Mouse (Mus musculus): ENCODE data around the gene Pigt. TPM values are rescaled to one million over a fixed set of nuclear protein-coding genes. Genes with fewer than 3 reads are reported as not detected.

Gene Pigt
- polyA plus RNA-seq (2015; fragmentation: Nextera tagmentation; extraction: Ambion mirVana), result 70.7 and 75.8 TPM in 2 replicates

DNA sequence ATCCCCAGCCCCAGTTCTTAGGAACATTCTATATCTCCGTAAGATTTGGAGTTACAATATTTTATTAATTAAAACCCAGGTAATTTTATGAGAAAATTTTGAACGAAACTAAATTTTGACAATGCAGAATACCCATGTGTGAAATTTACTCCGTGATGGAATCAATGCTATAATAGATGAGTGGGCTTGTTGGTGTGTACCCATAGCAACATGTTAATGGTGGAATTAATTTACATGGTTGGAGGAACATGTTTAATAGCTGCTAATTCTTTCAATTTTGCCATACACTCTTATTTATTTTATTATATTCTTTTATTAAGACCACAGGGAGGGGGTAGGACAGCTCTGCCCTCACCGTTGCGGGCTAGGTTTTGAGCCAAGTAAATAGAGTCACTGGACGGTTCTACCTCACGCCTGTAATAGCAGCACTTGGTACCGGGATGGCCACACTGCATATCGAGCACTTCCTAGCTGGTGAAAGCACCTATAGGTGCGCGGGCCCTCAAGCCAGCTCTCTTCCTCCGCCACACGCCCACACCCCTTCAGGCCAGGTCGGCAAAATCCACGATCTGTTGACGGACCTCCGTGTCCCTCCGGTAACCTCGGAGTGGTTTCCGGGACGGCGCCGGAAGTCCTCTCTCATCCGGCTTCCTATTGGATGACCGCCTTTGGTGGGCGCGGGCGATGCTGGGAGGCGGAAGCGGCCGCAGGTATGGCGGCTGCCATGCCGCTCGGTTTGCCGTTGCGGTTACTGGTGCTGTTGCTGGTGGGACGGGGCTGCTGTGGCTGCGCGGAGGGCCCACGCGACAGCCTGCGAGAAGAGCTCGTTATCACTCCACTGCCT, at the start of gene Pigt:
Pigt (plus strand) TSS at position 674 of the 844 bp plus-strand sequence.
- peak within 1 kb of the TSS; percentile 88 for H3K4me3 ChIP-seq (ENCODE audit: low read length)
- peaks cover 15% of the 10 kb centered on the region for H3K36me3 ChIP-seq (ENCODE audit: insufficient read depth, low read length)
- 4% methylated on average over 43 of the region's 43 CpGs for WGBS
- H3K4me1 ChIP-seq (ENCODE audit: insufficient read depth, low read length), result peaks cover 13% of the 10 kb centered on the region
- H3K27me3 ChIP-seq (ENCODE audit: insufficient read depth, low read length), result no peaks in the 10 kb centered on the region
- H3K27ac ChIP-seq (ENCODE audit: low read length), result peak within 1 kb of the TSS; percentile 53
- H3K9me3 ChIP-seq (ENCODE audit: low read length), result no peaks in the 10 kb centered on the region
- ATAC-seq (ENCODE audit: low FRiP score, low TSS enrichment), result peak; percentile 93
- H3K9ac ChIP-seq (replicated peaks; ENCODE audit: low read length), result peak within 1 kb of the TSS; percentile 82
- H3K4me2 ChIP-seq (replicated peaks; ENCODE audit: low read depth, low read length), result peak within 1 kb of the TSS; percentile 84

DNA sequence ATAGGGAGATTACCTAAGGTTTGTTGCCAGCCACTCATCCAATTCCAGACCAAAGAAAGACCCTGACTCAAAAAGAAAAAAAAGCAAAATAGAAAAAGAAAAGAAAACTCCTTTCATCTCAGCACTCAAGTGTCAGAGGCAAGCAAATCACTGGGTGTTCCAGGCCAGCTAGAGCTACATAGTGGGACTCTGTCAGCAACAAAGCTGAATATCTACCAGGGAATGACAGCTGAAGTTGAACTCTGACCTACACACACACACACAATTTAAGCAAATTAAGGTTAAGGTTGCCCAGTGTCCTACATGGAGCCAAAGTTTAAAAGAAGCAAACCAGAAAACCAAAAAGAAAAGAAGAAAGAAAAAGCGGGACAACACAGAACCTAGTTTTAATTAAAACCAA, 49.2 kb upstream of the Pigt start:
- H3K27ac ChIP-seq (ENCODE audit: low read length), result no peak overlapping the region
- peaks cover 11% of the 10 kb centered on the region for H3K4me1 ChIP-seq (ENCODE audit: insufficient read depth, low read length)
- no peak overlapping the region for H3K4me3 ChIP-seq (ENCODE audit: low read length)
- no peak overlapping the region for H3K4me2 ChIP-seq (replicated peaks; ENCODE audit: low read depth, low read length)
- H3K9ac ChIP-seq (replicated peaks; ENCODE audit: low read length), result no peak overlapping the region
- no peak for ATAC-seq (ENCODE audit: low FRiP score, low TSS enrichment)
- 73% methylated on average over 1 of the region's 1 CpGs for WGBS
- H3K36me3 ChIP-seq (ENCODE audit: insufficient read depth, low read length), result no peaks in the 10 kb centered on the region
- no peaks in the 10 kb centered on the region for H3K9me3 ChIP-seq (ENCODE audit: low read length)
- no peaks in the 10 kb centered on the region for H3K27me3 ChIP-seq (ENCODE audit: insufficient read depth, low read length)

- Histone ChIP-seq H3K27ac (ENCODE audit: low read length) (no peak overlapping the region), H3K9ac (replicated peaks; ENCODE audit: low read length) (no peak overlapping the region), H3K36me3 (ENCODE audit: insufficient read depth, low read length) (no peaks in the 10 kb centered on the region), H3K4me3 (ENCODE audit: low read length) (no peak overlapping the region), H3K9me3 (ENCODE audit: low read length) (no peaks in the 10 kb centered on the region), H3K4me1 (ENCODE audit: insufficient read depth, low read length) (peaks cover 5% of the 10 kb centered on the region), H3K4me2 (replicated peaks; ENCODE audit: low read depth, low read length) (no peak overlapping the region), H3K27me3 (ENCODE audit: insufficient read depth, low read length) (no peaks in the 10 kb centered on the region)
- no peak for ATAC-seq (ENCODE audit: low FRiP score, low TSS enrichment)
- WGBS, result 72% methylated on average over 5 of the region's 5 CpGs
These were observed 48.4 kb upstream of the Pigt start for GRCm38 (mm10) chr2:164448921-164449320.

DNA sequence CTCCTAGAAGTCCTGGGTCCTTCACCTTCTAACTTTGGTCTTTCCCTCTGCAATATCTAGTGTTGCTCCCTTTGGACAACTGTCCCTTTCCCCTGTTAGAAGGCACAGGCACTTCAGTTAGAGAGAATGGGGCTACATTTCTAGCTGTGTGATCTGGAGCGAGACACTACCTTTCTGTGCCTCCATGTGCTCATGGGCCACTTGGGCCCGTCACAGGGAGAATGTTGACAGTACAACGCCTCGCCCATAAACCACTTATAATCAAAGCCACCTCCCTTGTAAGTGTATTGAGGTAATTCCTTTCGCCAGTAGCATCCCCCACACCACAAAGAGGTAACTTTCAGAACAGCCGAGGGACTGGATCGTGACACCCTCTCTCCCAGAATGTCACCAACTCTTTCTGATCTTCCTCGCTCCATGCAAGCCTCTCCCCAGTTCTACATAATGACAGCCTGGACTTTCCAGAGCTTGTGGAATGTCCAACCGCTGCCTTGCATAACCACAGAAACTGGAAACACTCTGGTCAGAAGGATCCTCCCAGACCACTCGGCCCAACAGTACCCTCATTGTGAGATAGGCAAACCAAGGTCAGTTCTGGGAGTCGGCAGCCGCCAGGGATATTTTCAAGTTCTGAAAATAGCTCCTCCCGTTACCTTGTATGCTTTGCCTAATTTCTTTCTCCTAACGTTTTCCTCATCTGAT, 47.8 kb upstream of the Pigt start:
- no peak for ATAC-seq (ENCODE audit: low FRiP score, low TSS enrichment)
- H3K27ac ChIP-seq (ENCODE audit: low read length), result no peak overlapping the region
- H3K36me3 ChIP-seq (ENCODE audit: insufficient read depth, low read length), result no peaks in the 10 kb centered on the region
- H3K27me3 ChIP-seq (ENCODE audit: insufficient read depth, low read length), result no peaks in the 10 kb centered on the region
- H3K4me3 ChIP-seq (ENCODE audit: low read length), result no peak overlapping the region
- no peak overlapping the region for H3K4me2 ChIP-seq (replicated peaks; ENCODE audit: low read depth, low read length)
- no peaks in the 10 kb centered on the region for H3K9me3 ChIP-seq (ENCODE audit: low read length)
- peaks cover 11% of the 10 kb centered on the region for H3K4me1 ChIP-seq (ENCODE audit: insufficient read depth, low read length)
- WGBS, result 80% methylated on average over 14 of the region's 14 CpGs
- H3K9ac ChIP-seq (replicated peaks; ENCODE audit: low read length), result no peak overlapping the region

DNA sequence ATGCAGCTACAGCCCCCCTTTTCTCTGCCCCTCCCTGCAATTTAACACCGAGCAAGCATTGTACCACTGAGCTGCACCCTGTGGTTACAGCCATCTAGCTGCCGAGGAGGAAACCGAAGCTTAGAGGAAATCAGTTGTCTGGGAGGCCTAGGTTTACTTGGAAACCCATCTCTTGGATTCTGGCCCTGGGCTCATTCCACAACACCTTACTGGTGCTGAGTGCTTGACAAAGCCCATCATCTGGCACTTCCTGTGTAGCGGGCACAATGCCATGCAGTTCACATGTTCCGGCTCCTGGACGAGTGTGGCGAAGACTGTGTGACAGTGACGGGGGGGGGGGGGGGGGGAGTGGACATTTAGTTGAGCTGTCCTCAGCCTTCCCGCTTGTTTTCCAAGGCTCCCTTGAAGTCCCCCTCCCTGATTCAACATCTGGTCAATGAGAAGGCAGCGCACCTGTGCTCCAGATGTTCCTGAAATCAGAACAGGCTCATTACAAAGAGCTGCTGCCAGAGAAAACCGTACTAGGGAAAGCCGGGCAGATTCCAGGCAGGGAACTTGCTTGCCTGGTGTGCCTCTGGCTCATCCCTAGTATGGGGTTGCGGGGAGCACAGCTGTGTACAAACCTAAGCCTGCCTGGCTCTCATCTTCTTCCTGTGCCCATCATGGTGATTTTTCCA, 45.2 kb upstream of the Pigt start:
- Histone ChIP-seq H3K9ac (replicated peaks; ENCODE audit: low read length) (no peak overlapping the region), H3K4me2 (replicated peaks; ENCODE audit: low read depth, low read length) (no peak overlapping the region), H3K27me3 (ENCODE audit: insufficient read depth, low read length) (no peaks in the 10 kb centered on the region), H3K36me3 (ENCODE audit: insufficient read depth, low read length) (no peaks in the 10 kb centered on the region), H3K4me1 (ENCODE audit: insufficient read depth, low read length) (peaks cover 37% of the 10 kb centered on the region), H3K9me3 (ENCODE audit: low read length) (no peaks in the 10 kb centered on the region), H3K4me3 (ENCODE audit: low read length) (no peak overlapping the region), H3K27ac (ENCODE audit: low read length) (no peak overlapping the region)
- WGBS, result 54% methylated on average over 13 of the region's 13 CpGs
- no peak for ATAC-seq (ENCODE audit: low FRiP score, low TSS enrichment)

GRCm38 (mm10) chr2:164453047-164453757, 44.1 kb upstream of the Pigt start:
- ATAC-seq (ENCODE audit: low FRiP score, low TSS enrichment), result no peak
- no peaks in the 10 kb centered on the region for H3K9me3 ChIP-seq (ENCODE audit: low read length)
- no peaks in the 10 kb centered on the region for H3K27me3 ChIP-seq (ENCODE audit: insufficient read depth, low read length)
- no peak overlapping the region for H3K9ac ChIP-seq (replicated peaks; ENCODE audit: low read length)
- no peaks in the 10 kb centered on the region for H3K36me3 ChIP-seq (ENCODE audit: insufficient read depth, low read length)
- WGBS, result 77% methylated on average over 14 of the region's 14 CpGs
- H3K4me2 ChIP-seq (replicated peaks; ENCODE audit: low read depth, low read length), result no peak overlapping the region
- peak overlapping the region; percentile 31; the same call in 1 of the 2 replicates for H3K27ac ChIP-seq (ENCODE audit: low read length)
- H3K4me1 ChIP-seq (ENCODE audit: insufficient read depth, low read length), result peaks cover 40% of the 10 kb centered on the region
- H3K4me3 ChIP-seq (ENCODE audit: low read length), result no peak overlapping the region

DNA sequence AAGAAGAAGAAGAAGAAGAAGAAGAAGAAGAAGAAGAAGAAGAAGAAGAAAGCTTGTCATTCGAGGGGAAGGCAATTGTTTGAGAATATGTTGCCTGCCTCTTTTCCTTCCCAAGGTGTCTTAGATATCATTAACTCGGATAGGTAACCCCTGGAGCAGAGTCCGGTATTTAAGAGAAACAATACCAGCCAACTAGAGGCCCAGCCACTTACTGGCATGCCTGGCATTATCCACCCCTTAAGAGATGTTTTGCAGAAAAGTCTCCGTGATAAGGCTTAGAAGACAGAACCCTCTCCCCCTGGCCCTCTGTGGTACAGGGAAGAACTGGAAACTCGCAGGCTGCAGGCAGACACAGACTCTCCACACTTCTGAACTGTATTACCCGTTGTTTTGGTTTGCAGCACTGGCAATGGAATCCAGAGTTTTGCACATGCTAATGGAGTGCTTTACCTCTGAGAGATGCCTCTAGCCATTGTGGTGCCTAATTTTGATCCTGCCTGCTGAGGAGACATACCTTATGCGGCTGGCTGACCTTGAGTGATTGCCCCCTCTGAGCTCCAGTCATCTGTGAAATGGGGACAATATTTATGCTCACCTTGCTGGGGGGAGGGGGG, 43.3 kb upstream of the Pigt start:
- peaks cover 40% of the 10 kb centered on the region for H3K4me1 ChIP-seq (ENCODE audit: insufficient read depth, low read length)
- no peak for ATAC-seq (ENCODE audit: low FRiP score, low TSS enrichment)

DNA sequence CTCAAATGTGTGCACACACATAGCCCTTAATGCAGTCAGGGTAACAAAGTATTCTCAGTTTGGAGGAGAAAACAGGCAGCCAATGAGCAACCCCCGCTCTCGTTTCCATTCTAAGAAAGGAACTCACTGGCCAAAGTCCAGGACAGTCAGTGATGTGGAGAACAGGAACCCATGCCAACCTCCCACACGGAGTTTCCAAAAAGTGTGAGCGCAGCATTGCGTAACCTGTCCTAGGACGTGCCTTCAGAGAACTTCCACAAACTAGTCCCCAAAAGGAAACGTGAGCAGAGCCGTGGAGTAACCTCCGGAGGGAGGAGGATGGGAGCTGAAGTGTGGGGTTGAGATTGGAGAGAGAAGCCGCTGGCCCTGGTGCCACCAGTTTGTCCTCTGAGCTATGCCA, 42.5 kb upstream of the Pigt start:
- WGBS, result 53% methylated on average over 10 of the region's 10 CpGs
- ATAC-seq (ENCODE audit: low FRiP score, low TSS enrichment), result peak; percentile 25; the same call in 1 of the 2 replicates

More for the DNA sequence above, 43.3 kb upstream of the Pigt start:
- Histone ChIP-seq H3K27me3 (ENCODE audit: insufficient read depth, low read length) (no peaks in the 10 kb centered on the region), H3K4me3 (ENCODE audit: low read length) (no peak overlapping the region), H3K9me3 (ENCODE audit: low read length) (no peaks in the 10 kb centered on the region), H3K27ac (ENCODE audit: low read length) (peak overlapping the region; percentile 83), H3K36me3 (ENCODE audit: insufficient read depth, low read length) (no peaks in the 10 kb centered on the region), H3K9ac (replicated peaks; ENCODE audit: low read length) (no peak overlapping the region), H3K4me2 (replicated peaks; ENCODE audit: low read depth, low read length) (no peak overlapping the region)
- WGBS, result 56% methylated on average over 7 of the region's 7 CpGs

More for the DNA sequence above, 42.5 kb upstream of the Pigt start:
- Histone ChIP-seq H3K4me2 (replicated peaks; ENCODE audit: low read depth, low read length) (no peak overlapping the region), H3K27me3 (ENCODE audit: insufficient read depth, low read length) (no peaks in the 10 kb centered on the region), H3K9me3 (ENCODE audit: low read length) (no peaks in the 10 kb centered on the region), H3K9ac (replicated peaks; ENCODE audit: low read length) (no peak overlapping the region), H3K36me3 (ENCODE audit: insufficient read depth, low read length) (no peaks in the 10 kb centered on the region), H3K27ac (ENCODE audit: low read length) (peak overlapping the region; percentile 83), H3K4me3 (ENCODE audit: low read length) (no peak overlapping the region), H3K4me1 (ENCODE audit: insufficient read depth, low read length) (peaks cover 40% of the 10 kb centered on the region)

All from kidney, embryonic 16.5 days (tissue).